11 mouse cellular contexts compared by ENCODE assay signal in genomic region chr7:114364041-114364440, GRCm38 (mm10). TPM values are rescaled to one million over a fixed set of nuclear protein-coding genes. Genes with fewer than 3 reads are reported as not detected.
A peak's percentile ranks its signal among the peaks of the same experiment; 100 is the strongest.
DNase-seq lines count a peak whose midpoint lies in the region; ATAC-seq lines count a peak whose summit lies in the region.
"Had no signal": no experiment of that assay in that cellular context is flagged by ENCODE, and none has a peak within 500 bp of the region (broad histone marks: within the 10 kb centered on the region; RNA-seq: fewer than 3 reads in every experiment).

No protein-coding gene starts in this region.

- peak; percentile 37; the same call in 1 of the 2 replicates for ATAC-seq in liver, embryonic 15.5 days (ENCODE audit: insufficient read depth)
- ATAC-seq in liver, embryonic 11.5 days (replicated peaks; ENCODE audit: low FRiP score) = no peak
- ATAC-seq: intestine, embryonic 15.5 days had no signal

- H3K36me3 ChIP-seq in liver, embryonic 15.5 days (replicated peaks) = no peaks in the 10 kb centered on the region
- H3K36me3 ChIP-seq in liver, embryonic 11.5 days (ENCODE audit: control insufficient read depth, insufficient read depth, low read length) = no peaks in the 10 kb centered on the region
- H3K36me3 ChIP-seq: intestine, embryonic 15.5 days; neural tube, embryonic 12.5 days had no signal

- peak; percentile 5 to 10 for DNase-seq in cerebellum, postnatal 10 days
- DNase-seq in cerebellum, adult 9-11 months = no peak
- no peak for DNase-seq in liver, embryonic 11.5 days (ENCODE audit: low spot score)
- DNase-seq in brain, adult 2 months (ENCODE audit: low read depth, low spot score) = peak; percentile 4
- DNase-seq in lung, postnatal 36 days = peak; percentile 53
- DNase-seq in left cerebral cortex, postnatal 4 days = no peak
- DNase-seq in thymus, postnatal 4 days = no peak

- intact Hi-C loops in left cerebral cortex, postnatal 4 days (cut with DNase I) = no loop called here

- H3K4me2 ChIP-seq in liver, embryonic 15.5 days = no peak overlapping the region
- no peak overlapping the region for H3K4me2 ChIP-seq in liver, embryonic 11.5 days
- H3K4me2 ChIP-seq: intestine, embryonic 15.5 days; neural tube, embryonic 12.5 days had no signal

- no peak overlapping the region for H3K4me3 ChIP-seq in liver, embryonic 15.5 days (replicated peaks)
- H3K4me3 ChIP-seq in liver, embryonic 11.5 days (ENCODE audit: low read depth, low read length) = no peak overlapping the region
- H3K4me3 ChIP-seq: intestine, embryonic 15.5 days; megakaryocyte, embryonic 14.5 days; neural tube, embryonic 12.5 days had no signal

- no peaks in the 10 kb centered on the region for H3K9me3 ChIP-seq in liver, embryonic 15.5 days (replicated peaks)
- no peaks in the 10 kb centered on the region for H3K9me3 ChIP-seq in liver, embryonic 11.5 days (ENCODE audit: control insufficient read depth, low read length)
- H3K9me3 ChIP-seq: intestine, embryonic 15.5 days; megakaryocyte, embryonic 14.5 days; neural tube, embryonic 12.5 days had no signal

- H3K27ac ChIP-seq in liver, embryonic 15.5 days (replicated peaks) = no peak overlapping the region
- H3K27ac ChIP-seq in liver, embryonic 11.5 days (ENCODE audit: low read depth, low read length) = no peak overlapping the region
- H3K27ac ChIP-seq: intestine, embryonic 15.5 days; neural tube, embryonic 12.5 days had no signal

- H3K27me3 ChIP-seq in liver, embryonic 15.5 days = no peaks in the 10 kb centered on the region
- H3K27me3 ChIP-seq in liver, embryonic 11.5 days (replicated peaks; ENCODE audit: control insufficient read depth, insufficient read depth, low read length) = no peaks in the 10 kb centered on the region
- H3K27me3 ChIP-seq: intestine, embryonic 15.5 days; megakaryocyte, embryonic 14.5 days; neural tube, embryonic 12.5 days had no signal

- no peak overlapping the region for H3K9ac ChIP-seq in liver, embryonic 15.5 days
- H3K9ac ChIP-seq in liver, embryonic 11.5 days (ENCODE audit: low read depth, low read length) = no peak overlapping the region
- H3K9ac ChIP-seq: intestine, embryonic 15.5 days; neural tube, embryonic 12.5 days had no signal

- H3K4me1 ChIP-seq in liver, embryonic 15.5 days (replicated peaks) = no peaks in the 10 kb centered on the region
- no peaks in the 10 kb centered on the region for H3K4me1 ChIP-seq in liver, embryonic 11.5 days (replicated peaks; ENCODE audit: control insufficient read depth, insufficient read depth, low read length)
- H3K4me1 ChIP-seq: intestine, embryonic 15.5 days; neural tube, embryonic 12.5 days had no signal

- WGBS in liver, embryonic 15.5 days (ENCODE audit: insufficient replicate concordance) = 26% methylated on average over 1 of the region's 1 CpGs
- 43% methylated on average over 1 of the region's 1 CpGs for WGBS in liver, embryonic 11.5 days

RNA-seq across cellular contexts. Expression of gene Pde3b, which starts 51.0 kb away (rescaled TPM):
- 1.8 and 2.1 TPM in 2 replicates for polyA plus RNA-seq in liver, embryonic 15.5 days (2015; fragmentation: Nextera tagmentation; extraction: Ambion mirVana)
- 6.2 and 7.4 TPM in 2 replicates for polyA plus RNA-seq in liver, embryonic 11.5 days (2014; fragmentation: Nextera tagmentation; extraction: Ambion mirVana)
- 10 to 100 TPM; 11.4 to 12.9 TPM for total RNA-seq in left cerebral cortex, postnatal 4 days (2021)

Comparison
In these comparisons a context has a peak if more than half of its experiments do, and no peak if none do; other contexts are left out.
1. DNase-seq: peak in cerebellum, postnatal 10 days (2 of 2), brain, adult 2 months (single experiment) and lung, postnatal 36 days (single experiment); none in cerebellum, adult 9-11 months (single experiment), liver, embryonic 11.5 days (single experiment), left cerebral cortex, postnatal 4 days (single experiment) and thymus, postnatal 4 days (single experiment).